Mouse (Mus musculus): Measurements from ENCODE around the gene Mettl1. TPM values are rescaled to one million over a fixed set of nuclear protein-coding genes. Genes with fewer than 3 reads are reported as not detected.

The Mettl1 gene
- polyA plus RNA-seq (2017; shearing (Covaris generic)), result 10 to 100 TPM; 10.8 to 37.6 (median 28.4) TPM

DNA sequence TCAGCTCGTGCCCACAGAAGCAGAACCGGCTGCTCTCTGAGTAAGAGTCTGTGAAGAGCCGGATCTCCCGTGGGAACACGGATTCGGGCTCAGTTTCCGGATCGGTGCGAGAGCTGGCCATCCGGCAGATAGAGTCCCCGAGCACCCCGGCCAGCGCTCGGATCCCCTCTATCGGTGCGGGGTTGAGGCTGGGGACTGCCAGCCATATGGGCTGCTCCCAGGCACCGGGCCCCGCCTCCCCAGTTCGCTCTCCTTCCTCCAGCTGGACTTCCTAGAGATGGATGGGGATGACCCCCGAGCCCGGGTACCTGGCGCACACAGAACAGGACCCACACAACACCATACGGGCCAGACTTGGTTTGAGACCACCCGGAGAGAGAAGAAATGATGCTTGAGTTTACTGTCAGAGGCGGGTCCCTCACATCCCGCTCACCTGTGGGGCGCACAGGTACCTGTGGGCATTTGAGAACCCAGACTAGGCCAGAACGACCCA lies at the start of gene Mettl1, which contains the start of gene Eef1akmt3:
Mettl1 (plus strand) TSS at position 141 of the 493 bp plus-strand sequence.
Eef1akmt3 (minus strand) TSS at position 240 of the 493 bp plus-strand sequence.
- ATAC-seq, result peak; percentile 56

DNA sequence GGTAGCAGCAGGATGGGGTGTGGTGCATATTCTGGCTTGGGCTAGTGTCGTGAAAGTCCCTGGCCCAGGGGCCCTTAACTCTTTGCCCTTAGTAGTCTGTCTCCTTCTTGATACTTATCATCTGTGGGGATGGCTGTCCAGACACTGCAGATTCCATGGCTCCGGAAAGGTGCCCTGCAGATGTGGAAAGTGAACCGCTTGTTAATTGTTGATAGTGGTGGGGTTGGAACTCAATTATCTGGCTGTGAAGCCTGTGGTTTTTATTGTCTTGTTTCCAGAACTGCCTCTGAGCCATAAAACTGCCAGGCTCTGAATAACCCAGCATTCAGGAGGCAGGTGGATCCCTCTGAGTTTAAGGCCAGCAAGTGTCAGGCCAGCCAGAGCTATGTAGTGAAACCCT lies 49.5 kb upstream of the Mettl1 start:
- no peak for ATAC-seq

DNA sequence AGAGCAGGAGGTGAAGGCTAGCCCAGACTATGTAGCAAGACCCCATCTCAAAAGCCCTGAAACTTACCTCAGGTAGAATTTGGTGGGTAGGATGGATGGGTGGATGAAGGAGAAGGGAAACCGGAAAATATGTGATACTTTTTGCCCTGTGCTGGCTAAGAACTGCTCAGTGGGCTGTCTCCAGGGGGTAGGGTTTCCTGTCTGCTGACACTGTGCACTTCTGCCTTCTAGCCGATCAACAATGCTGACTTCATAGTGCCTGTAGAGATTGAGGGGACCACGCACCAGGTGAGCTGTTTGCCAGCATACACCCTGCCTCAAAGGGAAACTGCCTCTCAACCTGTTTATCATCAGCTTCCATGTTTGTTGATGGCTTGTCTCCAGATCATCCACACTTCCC lies 47.6 kb upstream of the Mettl1 start:
- ATAC-seq, result no peak

DNA sequence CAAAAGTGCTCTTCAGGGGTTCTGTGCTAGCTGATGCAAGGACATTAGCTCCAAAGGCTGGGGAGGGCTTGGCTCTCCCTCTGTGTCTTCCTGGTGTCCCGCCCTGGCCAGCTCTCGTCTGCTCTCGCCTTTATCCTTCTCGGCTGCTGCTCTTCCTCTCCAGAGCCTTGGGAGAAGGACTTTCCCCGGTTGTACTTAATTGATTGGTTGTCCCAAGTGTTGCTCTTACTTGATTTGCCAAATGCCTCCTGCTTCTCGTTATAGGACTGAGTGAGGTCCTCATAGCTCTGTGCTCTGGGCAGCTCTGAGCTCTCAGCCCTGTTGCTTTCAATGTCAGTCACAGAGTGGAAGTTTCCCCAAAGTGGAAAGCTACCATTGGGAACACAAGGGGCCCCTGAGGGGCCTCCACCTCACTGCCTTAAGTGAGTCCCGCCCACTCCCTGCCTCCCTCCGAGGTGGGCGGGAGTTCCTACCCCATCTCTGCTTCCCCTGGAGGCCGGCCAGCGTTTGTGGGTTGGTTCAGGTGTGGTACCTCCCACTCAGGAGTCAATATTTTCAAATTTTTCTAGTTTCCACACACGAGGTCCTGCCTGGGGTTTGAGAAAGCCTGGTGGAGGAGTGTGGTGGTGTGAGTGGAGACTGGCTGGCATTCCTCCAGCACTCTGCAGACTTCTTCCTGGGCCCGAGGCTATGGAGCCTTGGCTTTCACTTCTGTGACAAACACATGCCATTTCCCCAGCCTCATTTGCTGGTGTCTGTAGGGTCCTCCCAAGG lies 43.7 kb upstream of the Mettl1 start:
- no peak for ATAC-seq

DNA sequence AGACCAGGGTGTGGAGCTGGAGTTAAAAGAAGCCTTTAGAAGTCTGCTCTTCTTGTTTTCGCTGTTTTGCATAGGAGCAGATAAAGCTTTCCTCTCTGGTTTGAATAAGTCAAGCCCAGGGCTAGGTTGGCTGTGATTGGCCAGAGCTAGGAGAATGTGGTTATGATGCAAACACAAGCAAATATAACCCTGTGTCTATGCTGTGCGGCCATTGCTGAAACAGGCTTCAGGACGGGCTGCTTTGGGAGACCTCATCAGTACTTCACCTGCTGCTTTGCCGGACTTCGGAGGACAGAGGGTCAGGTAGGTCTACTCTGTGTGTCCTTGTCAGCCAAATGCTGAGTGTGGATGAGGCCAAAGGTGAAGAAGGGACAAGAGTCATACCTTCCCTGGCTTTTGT lies 40.7 kb upstream of the Mettl1 start, which contains the start of gene Avil:
Avil (plus strand) TSS at position 181 of the 400 bp plus-strand sequence.
- ATAC-seq, result no peak

DNA sequence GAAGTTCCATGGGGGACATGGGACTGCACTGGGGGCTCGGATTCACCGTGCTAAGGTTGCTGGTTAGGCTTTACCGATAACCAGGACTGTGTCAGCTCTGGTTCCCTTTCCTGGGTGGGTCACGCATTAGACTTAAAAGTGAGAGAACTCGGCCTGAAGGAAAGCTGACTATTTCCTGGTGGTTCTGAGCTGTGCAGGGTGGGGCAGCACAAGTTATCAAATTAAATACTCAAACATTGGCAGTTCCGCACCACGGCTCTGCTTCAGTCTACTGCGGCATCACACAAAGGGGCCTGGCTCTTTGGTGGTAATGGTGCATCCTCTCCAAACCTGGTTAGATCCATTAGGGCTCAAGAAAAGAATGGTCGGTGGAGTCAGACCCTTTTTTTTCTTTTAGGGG lies 39.9 kb upstream of the Mettl1 start:
- no peak for ATAC-seq

DNA sequence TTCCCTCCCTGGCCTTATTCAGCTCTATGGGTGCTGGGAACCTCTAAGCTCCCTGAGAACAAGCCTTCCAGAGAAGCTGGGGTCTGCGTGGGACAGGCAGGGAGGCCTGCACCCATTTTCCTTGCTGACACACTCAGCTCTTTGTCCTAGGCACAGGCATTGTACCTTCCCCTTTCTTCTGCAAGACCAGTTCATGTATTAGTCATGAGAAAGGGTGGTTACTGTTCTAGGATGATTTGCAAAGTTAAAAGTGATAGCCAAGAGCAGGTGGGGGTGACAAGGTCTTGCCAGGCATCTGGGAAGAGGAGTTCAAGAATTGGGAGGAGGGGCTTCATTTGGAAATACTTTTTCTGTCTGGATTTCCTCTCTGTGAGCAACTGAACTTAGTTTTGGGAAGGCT lies 39.2 kb upstream of the Mettl1 start:
- no peak for ATAC-seq

DNA sequence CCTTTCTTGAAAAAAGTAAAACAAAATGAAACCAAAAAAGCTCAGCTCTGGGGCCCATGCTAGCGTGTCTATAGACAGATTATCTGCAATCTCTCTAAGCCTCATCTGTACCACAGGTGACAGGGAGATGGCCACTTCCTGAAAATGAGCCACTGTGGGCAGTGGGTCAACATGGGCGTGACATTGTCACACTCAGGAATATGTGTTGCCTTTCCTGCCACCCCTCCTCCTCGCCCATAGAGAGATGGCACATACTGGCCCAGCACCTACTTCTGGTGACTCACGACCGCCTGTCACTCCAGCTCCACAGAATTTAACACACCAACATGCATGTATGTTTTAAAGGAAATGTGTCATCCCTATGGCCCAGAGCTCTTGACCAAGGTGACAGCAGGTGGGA lies 38.4 kb upstream of the Mettl1 start:
- no peak for ATAC-seq

DNA sequence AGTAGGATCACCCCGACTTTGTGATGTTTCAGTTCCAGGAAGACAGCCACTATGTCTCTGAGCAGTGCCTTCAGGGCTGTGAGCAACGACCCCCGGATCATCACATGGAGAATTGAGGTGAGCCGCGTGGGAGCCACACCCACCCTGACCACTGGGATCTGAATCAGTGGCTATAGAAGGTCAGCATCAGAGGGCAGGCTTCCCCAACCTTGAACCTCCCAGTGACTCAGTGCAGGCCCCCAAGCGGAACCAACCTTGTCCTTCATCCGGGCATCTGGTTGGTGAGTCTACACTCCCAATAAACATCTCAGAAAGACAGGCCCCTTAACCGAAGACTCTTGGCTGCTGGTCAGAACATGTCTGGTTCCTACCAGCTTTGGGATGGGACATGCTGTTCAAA lies 37.9 kb upstream of the Mettl1 start:
- ATAC-seq, result no peak

DNA sequence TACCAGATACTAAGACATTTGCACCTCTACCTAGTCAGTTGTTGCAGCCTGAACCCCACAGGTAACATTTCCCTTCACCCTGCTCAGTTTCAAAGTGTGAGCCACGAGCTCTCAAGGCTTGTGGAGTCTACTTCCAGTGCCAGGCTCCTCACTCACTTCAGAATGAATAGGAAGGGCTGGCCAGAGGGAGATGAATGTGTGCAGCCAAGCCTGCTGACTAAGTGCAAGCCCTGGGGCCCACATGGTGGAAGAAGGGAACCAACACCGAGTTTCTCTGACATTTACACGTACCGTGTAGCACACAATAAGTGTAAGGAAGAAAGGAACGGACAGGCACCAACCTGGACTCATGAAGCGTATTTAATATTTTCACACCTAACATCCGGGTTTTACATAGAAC lies 37.4 kb upstream of the Mettl1 start:
- no peak for ATAC-seq

DNA sequence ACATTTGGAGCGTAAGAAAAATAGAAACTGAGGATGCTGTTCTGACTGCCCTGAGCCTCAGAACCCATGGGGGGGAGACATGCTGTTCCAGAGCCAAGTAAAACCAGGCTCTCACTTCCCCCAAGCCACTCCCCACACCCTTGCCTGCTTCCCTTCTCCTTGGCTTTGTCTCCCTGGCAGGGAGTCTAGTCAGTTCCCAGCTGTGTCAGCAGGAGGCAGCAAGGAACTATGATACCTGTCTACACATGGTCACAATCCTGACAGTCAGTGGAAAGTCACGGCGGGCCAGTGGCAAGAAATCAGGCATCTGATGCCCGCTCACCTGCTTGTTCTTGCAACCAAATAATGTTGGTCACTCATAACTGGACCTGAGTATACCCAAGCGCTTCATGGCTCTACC lies 24.7 kb upstream of the Mettl1 start:
- ATAC-seq, result no peak

DNA sequence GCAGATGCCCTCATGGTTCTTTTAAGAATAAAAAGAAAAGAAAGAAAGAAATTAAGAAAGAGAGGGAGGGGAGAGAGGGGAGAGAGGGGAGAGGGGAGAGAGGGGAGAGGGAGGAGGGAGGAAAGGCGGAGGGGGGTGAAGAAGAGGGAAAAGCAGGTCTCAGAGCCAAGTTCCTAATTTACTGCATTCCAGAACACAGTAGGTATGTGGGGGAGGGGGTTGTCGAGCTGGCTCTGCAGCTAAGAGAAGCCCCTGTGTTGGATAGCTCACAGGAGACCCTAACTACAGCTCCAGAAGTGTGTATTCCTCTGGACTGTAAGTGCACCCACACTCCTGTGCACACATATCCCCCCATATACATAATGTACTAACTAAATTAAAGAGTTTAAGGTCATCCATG lies 24.1 kb upstream of the Mettl1 start:
- ATAC-seq, result no peak

DNA sequence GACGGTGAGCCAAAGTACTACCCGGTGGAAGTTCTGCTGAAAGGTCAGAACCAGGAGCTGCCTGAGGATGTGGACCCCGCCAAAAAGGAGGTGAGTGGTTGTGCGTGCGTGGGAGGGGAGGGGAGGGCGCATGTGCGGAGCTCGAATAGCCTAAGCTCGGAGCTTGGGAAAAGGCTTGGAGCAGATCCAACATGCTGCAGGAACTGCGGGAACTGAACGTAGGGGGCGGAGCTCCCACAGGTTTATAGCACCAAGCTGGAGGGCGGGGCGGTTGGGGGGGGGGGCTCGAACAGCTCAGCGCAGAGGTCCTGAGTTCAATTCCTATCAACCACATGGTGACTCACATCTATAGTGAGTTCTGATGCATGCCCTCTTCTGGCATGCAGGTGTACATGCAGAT lies 22.8 kb upstream of the Mettl1 start:
- no peak for ATAC-seq

DNA sequence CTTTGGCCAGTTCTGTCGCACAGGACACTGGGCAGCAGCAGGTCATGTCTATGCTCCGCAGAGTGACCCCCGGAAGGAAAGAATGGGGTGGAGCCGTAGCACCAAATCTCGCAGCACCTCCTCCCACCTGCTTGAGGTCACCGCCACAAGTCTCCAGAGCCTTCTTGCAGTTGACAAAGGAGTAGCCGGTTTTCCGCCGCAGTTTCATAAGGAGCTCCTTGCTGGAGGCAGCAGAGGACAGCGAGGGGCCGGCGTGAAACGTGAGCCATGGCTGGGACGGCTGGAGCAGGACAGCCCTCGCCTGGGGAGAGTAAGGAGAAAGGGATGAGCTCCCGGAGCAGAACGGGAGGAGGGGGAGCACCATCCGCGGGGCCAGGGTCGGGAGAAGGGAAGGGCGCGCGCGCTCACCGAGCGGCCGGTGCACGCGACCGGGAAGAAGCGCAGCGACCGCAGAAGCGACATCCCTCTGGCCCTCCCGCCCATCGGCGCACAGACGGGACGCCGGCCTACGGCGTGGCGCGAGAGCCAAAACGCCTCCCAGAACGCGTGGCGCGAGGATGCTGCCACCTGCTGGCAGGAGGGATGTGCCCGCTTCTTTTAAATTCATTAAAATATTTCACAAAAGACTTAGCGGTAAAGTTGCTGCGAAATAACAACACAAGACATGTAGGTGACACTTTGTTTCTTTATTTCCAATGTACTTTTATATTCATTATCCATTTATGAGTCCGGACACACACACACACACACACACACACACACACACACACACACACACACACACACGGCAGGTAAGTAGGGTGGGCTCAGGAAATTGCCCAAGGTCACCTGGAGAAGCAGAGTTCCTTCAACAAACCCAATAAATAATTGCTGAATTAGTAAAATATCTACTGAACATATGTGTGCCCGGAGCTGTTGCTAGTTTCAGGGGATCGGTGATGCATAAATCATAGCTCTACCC lies 10.6 kb upstream of the Mettl1 start, which contains the start of gene Tsfm:
Tsfm (minus strand) TSS at position 505 of the 961 bp plus-strand sequence.
- peak; percentile 90 for ATAC-seq

DNA sequence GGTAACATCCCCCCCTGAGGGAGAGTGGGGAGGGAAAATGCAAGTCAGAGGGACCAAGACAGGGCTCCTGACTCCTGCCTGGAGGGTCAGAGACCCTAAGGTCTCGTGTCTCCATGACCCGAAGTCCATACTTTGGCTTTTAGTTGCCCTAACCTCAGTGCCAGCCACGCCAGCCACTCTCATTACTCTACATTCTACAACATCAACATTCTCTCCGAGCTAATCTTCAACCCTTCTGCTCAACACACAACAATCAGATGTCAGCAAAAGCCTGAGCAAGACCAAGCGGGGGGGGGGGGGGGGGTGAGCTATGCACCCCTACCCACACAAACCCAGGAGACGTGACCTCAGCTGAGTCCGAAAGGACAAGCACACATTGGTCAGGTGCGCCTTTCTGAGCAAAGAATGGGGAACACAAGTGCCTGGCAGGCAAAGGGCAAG lies 7.9 kb upstream of the Mettl1 start:
- no peak for ATAC-seq

DNA sequence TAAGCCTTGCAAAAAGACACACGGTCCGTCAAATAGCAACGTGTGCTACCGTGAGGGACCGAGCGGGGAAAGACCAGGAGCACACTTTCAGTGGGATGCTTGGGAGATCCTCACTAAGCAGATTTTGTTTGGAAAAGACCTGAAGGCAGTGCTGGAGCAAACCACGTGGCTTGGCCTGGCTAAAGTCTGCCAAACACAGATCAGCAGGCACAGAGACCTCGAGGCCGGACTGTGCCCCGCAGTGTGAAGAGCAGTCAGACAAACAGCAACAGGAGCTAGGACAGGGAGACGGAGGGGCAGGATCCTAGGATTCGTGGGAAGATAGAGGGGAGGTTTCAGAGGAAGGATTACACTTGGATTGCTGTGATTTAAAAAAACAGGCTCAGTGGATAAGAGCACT lies 4.9 kb upstream of the Mettl1 start:
- ATAC-seq, result no peak

DNA sequence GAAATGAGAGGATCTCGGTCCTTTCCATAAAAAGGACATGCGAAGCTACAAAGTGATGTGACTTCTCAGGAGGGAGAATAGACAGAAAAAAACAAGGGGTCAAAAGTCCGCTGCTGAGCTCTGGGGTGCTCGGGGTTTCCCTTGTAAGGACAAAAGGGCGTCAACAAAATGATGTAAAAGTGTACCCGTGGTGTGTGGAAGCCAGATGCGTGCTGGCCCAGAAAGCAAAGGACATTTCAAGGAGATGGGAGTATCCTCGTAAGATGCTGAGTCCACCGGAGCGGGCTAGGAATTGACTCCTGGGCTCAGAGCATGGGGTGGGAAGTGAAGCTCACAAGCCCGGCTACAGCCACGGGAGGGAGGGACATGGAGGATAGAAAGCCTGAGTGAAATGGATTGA lies 3.6 kb upstream of the Mettl1 start:
- ATAC-seq, result no peak

DNA sequence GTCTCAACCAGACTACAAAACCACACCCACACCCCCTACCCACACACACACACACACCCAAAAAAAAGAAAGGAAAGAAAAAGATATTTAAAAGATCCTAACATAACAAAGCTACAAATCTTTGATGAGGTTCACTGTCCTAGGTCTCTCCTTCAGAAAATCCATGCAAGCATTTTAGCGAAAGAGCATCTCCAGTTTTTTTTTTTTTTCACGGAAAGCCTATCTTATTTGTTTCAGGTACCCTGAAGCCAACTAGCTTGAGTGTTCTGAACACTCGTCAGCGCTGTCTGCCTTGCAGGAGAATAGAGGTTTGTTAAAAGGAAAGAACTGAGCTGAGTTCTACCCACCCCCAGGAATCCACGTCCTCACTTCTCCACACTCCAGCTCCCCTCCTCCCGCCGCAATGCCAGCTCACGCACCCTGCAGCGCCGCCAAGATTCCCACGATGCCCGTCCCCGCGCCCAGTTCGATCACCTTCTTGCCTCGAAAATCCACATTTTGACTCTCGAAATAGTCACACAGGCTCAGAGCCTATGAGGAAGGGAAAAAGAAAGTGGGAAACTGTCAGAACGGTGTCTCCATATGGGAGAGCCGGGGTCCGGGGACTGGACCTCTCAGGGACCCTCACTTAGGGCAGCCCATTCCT lies 522 bp upstream of the Mettl1 start:
- ATAC-seq, result peak; percentile 26

DNA sequence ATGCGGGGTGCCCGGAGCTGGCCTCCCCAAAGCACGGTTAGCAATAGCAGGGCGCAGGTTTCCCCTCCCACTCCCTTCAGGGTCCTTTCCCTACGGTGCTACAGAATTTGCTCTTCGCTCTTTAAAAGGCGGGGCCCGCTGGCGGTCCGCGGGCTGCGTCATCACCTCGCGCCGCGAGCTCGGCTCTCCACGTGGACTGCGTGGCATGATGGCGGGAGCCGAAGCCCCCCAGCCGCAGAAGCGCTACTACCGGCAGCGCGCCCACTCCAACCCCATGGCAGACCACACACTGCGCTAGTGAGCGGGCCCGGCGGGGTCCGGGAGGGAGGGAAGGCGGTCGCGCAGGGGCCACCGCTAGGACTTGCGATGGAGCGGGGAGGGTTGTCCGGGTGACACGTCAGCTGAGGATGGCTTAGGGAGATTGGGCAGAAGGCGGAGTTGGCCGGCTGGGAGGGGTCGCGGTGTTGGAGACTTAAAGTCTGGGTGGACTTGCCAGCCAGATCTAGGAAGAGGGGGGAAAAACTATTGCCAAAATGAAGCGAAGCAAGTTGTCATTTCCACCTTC lies 642 bp downstream of the Mettl1 start:
- ATAC-seq, result peak; percentile 83

DNA sequence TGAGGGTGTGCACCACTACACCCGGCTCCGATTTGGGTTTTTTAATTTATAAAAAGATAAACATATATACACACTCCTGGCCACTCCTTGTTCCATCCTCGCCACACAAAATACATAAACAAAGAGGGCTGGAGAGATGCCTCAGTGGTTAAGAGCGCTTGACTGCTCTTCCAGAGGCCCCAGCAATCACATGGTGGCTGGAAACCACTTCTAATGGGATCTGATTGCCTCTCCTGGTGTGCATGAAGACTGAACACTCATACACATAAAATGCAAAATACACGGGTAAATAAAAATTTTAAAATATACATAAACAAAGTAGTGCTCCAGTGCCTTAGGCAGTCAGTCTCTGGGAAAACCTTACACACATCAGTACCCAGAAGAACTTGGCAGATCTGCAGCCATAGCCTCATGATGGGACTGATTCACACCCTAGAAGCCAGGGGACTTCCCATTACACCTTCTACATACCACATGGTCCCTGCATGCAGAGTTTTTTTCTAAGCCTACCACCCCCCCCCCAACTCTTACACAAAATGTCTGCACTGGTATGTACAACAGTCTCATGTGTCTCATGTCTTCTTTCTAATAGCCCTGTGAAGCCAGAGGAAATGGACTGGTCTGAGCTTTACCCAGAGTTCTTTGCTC lies 1.4 kb downstream of the Mettl1 start:
- ATAC-seq, result no peak

DNA sequence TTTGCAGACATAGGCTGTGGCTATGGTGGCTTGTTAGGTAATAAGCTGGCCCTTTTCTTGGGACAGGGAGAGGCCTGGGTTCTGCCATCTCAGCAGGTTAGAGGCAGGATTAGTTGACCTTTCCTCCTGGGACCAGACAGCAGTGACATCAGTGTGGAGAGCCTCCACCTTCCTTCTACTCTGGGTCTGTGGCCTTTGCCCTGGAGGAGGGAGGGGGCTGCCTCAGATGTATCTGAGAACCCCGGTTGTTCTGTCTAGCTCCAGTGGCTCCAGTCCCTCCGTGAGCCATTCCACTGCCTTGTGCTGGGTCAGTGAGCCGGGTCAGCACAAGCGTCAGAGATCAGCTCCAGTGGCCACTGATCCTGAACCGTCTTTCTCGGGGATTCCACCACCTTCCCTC lies 2.0 kb downstream of the Mettl1 start:
- no peak for ATAC-seq

DNA sequence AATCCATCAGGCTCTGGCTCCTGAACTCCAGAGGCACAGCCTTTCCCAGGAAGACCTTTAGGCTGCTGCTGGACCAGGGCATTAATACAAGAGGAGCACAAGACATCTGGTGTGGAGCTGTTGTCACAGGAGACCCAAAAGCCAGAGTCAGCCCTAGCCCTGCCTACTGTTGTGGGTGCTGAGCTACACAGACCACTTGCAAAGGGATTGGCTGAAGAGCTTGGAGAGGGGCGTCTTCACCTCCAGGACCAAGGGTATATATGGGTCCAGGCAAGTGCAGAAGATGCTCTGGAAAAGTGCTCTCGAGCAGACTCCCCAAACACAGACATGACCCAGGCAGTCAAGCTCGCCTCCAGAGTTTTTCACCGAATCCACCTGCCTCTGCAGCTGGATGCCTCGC lies 6.7 kb downstream of the Mettl1 start, which contains the start of gene Cyp27b1:
Cyp27b1 (plus strand) TSS at position 297 of the 400 bp plus-strand sequence.
- no peak for ATAC-seq
